Mouse (Mus musculus) heart, postnatal 25 days (tissue): Measurements from ENCODE around the gene Fam111a. TPM values are rescaled to one million over a fixed set of nuclear protein-coding genes. Genes with fewer than 3 reads are reported as not detected.

Experiments used
- DNase-seq: peaks from one replicate; pipeline ENCODE4 v3.0.0; 2022; ENCODE audit warnings: low spot score
- intact Hi-C: fragments of 180-260 bp; cut with DNase I; formaldehyde crosslinking; loops from one replicate; pipeline ENCODE4 v1.15.1; 2025
- total RNA-seq, 2 experiments: library from RNA; stranded (reverse); gene quantifications; 2 replicates each; pipeline ENCODE4 v1.2.3; 2021

Gene Fam111a
- total RNA-seq, 2 experiments from 2014 or later = 5.6 to 6.1 TPM

DNA sequence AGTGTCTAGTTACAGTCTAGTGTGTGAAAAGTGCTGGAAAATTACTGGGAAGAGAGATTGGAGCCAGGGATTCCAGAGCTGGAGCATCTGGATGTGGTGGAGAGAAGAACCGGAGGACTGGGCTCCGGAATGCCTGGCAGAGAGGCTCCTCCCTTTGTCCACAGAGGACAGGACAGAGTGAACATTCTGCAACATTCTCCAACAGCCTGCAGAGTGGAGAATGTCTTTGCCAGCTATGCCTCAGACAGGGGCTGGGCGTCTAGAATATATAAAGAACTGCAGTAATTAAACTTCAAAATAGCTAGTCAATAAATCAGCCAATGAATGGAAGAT, 51.5 kb downstream of the Fam111a start:
- no peak for DNase-seq
- intact Hi-C loops = loop anchor here (10.0 kb wide), 1 partner anchor 162 kb away; no protein-coding TSS in a partner anchor

DNA sequence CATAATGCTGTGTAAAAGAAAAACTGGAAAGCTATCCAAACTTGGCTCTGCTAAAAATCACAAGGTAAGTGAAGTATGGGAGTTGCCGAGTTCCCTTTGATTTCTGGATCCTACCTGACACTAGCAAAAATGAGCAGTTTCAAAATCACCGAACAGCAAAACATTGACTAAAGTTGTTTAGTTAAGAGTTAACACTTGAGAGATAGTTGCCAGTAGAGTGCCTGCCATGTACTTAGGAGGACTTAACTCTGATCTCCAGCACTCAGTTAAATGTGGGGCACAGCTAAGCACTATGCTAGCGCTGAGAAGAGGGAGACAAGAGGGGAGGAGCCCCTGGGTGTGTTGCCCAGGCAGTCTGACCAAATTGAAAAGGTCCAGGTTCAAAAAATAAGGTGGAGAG, 53.1 kb downstream of the Fam111a start:
- intact Hi-C loops = loop anchor here (10.0 kb wide), 1 partner anchor 164 kb away; no protein-coding TSS in a partner anchor
- no peak for DNase-seq

DNA sequence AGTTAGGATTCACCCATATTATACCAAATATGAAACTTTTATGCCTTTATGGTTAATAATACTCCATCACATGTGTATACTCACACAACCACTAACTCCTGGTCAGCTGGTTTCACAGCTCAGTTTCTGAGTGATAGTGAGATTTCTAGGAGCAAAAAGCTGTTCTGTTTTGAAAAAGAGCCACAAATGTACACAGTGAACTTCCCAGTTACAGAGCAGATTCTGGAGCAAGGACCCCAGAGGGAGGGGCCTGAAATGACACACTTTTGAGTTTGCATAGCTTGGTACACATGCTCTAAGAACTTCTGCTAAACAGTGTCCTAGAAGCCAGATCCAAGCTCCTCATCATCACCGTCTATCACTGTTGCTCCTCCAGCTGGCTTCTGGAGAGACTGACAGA, 54.1 kb downstream of the Fam111a start, which contains the start of gene Gm4952:
Gene Gm4952 (plus strand): TSS at position 301 of the 400 bp plus-strand sequence.
- intact Hi-C loops = loop anchor here (10.0 kb wide), 1 partner anchor 165 kb away; no protein-coding TSS in a partner anchor
- DNase-seq = no peak

DNA sequence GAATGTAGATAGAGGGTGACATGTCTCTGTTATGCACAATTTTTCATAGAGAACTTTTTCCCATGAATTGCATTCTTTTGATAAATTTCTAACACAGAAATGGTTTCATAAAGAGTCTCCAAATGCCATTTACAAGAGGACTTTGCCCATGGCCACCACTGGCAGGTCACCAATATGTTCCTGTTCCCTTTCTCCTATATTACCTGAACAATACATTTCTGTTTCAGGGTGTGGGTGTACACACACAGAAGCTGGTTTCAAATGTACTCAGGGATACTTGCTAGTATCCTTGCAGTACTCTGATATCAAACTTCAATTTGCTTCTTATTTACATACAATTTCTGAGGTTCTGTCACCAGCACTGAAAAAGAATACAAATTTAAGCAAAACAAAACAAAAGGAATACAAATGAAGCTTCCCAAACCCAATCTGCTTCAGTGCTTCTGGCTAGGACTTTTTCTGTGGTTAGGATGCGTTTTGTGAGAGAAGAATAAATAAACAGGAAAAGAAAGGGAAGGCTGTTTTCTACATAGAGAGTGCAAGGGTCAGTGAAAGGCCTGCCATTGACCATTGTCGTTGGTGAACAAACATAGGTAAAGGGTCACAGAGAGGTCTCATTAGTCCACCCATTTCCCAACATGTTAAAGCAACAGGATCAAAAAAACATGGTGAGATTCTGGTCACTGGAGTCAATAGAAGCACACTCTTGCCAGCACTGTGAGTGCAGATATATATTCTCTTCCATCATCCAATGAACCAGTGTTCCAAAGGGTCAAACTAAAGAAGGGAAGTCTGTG, 55.3 kb downstream of the Fam111a start:
- DNase-seq = no peak
- intact Hi-C loops = no loop called here

DNA sequence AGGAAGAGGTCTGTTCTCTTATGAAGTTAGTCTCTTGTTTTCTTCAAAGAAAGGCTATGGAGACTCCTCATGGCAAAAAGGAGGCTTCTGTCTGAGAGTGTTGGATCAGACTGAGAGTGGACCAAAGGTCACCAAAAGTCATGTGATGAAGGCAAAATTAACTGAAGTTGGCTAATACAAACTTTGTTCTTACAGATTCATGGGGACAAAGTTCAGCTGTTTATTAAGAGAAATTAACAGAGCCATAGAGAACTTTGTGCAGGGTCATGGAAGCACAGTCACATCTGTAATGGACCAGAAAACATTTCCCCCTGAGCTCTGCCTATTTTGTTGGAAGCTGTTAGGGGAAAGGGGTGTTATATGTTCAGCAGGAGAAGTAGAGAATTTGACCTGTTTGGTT, 62.8 kb downstream of the Fam111a start:
- no peak for DNase-seq
- intact Hi-C loops = no loop called here

DNA sequence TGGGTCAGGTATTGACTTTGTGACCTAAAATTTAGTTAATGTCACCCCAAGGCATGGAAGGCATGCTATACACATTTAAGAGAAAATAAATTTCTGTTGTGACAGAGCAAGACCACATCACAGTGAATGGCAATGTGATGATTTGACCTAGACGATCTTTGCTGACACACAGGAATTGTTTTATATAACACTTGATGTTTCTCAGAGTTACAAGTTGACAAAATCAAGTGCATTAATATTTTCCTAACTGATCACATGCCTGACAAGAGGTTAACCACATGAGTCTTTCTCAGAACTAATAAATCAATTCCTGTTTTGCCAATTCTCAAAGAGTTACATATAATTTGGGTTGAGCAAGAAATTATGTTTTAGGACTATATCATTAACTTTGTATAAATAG, 68.1 kb downstream of the Fam111a start:
- intact Hi-C loops = no loop called here
- DNase-seq = no peak

DNA sequence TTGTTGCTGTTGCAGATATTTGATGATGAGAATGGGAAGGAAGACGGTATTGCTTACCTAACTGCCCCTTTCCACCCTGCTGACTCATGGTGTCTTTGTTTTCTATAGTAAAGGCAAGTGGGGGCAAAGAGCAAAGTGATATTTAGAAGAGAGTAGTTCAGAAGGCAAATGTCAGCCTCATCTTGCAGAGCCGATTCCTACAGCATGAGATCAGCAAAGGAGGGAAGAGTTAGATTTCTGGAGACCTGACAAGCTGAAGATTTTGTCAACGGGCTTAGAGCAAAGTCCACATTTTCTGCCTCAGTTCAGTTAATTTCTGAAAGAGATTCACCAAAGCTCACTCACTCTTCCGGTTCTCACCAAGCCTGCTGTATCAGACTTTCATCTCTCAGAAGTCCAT, 87.6 kb downstream of the Fam111a start, which contains the start of gene Glyat:
Gene Glyat (plus strand): TSS at position 133 of the 400 bp plus-strand sequence.
- no peak for DNase-seq
- intact Hi-C loops = no loop called here

DNA sequence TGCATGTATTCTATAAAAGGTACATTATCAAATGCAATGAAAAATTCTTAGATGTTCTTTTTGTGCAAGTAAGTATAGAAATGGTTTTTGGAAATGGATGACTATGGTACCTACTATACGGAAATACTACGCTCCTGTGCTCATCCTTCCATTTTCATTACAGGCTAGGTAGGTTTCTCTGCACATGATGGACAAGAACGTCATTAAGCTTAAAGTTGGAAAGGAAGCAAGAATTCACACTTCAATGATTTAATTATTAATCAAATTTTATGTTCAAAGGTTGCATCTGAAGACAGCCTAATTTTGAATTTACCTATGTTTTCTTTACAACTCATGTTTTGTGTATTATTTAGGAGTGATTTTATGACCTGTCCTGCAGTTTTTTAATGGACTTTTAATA, 88.7 kb downstream of the Fam111a start:
- intact Hi-C loops = no loop called here
- DNase-seq = no peak

DNA sequence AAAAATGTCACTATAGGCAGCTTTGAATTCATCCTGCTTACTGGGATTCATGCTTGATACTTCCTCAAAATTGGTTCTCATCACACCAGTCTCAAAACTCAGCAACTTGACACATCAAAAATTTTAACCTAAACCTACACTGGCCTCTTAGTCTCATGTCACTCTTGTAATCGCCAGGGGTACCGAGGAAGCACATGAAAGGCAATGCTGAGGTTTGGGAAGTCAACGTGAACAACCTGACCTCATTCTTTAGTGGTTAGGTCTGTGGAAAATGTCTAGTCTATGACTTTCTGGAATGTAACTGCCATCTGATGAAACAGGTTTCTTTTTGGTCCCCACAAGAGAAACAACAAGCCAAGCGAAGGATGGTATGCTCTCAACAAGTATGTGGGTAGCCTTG, 89.4 kb downstream of the Fam111a start:
- intact Hi-C loops = no loop called here
- DNase-seq = no peak

DNA sequence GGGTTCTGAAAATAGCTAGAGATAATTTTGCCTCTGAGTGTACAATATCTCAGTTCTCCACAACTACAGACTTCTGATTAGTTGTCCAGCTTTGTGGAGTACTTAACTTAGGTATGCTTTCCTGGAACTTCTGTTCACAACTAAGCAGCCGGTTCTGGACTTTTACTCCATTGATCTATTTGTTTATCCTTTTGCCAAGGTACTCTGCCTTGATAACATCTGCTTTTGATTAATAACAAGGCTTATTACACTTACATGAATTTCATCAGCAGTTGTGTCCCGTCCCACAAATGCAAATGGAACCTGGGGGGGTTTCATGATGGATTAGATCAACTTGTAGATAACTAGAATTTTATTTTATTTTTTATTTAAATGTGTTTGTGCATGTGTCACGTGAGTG, 91.3 kb downstream of the Fam111a start:
- intact Hi-C loops = no loop called here
- DNase-seq = no peak

DNA sequence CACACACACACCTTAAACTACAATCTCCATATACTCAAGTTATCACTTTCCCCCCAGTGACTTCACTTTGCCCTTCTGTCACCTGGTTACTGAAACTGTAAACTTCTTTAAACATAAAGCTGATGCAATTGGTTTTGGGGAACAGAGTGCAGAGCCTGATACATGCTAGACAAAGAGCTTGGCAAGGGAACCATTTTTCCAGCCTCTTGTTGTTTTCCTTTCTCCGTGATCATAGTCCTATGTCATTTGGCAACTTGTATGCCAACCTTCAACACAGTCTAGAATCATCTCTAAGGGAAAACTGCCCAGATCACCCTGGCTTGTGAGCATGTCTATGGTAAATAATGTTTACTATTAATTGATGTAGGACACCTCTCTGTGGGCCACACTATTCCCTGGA, 92.5 kb downstream of the Fam111a start:
- intact Hi-C loops = no loop called here
- DNase-seq = no peak

Other genes starting within 250 kb of the Fam111a start
- gene Olfr1436, start 246.6 kb upstream of the Fam111a start, total RNA-seq = not detected
- gene Olfr1437, start 220.6 kb upstream of the Fam111a start, total RNA-seq = not detected
- gene Olfr1438-ps1, start 209.8 kb upstream of the Fam111a start, total RNA-seq = not detected
- not detected for gene Olfr1440, start 158.5 kb upstream of the Fam111a start, total RNA-seq
- not detected for gene Olfr1441, start 128.3 kb upstream of the Fam111a start, total RNA-seq
- not detected for gene Pfpl, start 117.8 kb upstream of the Fam111a start, total RNA-seq
- gene Mpeg1, start 85.0 kb upstream of the Fam111a start, total RNA-seq = 1 to 10 TPM; 7.4 to 8.3 TPM
- gene Dtx4, start 44.3 kb upstream of the Fam111a start, total RNA-seq = 1 to 10 TPM; 6.8 to 8.1 TPM
- not detected for gene Gm4952, start 54.2 kb downstream of the Fam111a start, total RNA-seq
- not detected for gene Glyat, start 87.6 kb downstream of the Fam111a start, total RNA-seq
- not detected for gene Olfr1442, start 124.7 kb downstream of the Fam111a start, total RNA-seq
- not detected for gene Olfr1443, start 132.4 kb downstream of the Fam111a start, total RNA-seq
- gene Keg1, start 150.0 kb downstream of the Fam111a start, total RNA-seq = not detected
- 1 to 10 TPM; 2.0 to 2.4 TPM for gene Cntf, start 219.9 kb downstream of the Fam111a start, total RNA-seq